Mouse (Mus musculus) small intestine, adult 10 weeks (tissue): ENCODE data around the gene Slc7a1. TPM values are rescaled to one million over a fixed set of nuclear protein-coding genes. Genes with fewer than 3 reads are reported as not detected.

Experiments used
- polyA plus RNA-seq: library from polyadenylated mRNA; stranded (reverse); fragments of 350-450 nt; fragmentation: Illumina TruSeq; extraction: RNeasy Lipid Tissue Mini Kit (QIAGEN cat#74804); gene quantifications from one replicate; pipeline ENCODE4 v1.2.3, GENCODE M21; 2014; ENCODE audit warnings: low replicate concordance

Gene Slc7a1
- 7.7 TPM for polyA plus RNA-seq

GRCm38 (mm10) chr5:148399660-148400443, at the start of gene Slc7a1:
Gene Slc7a1 (minus strand): TSS chr5:148399904.

Other genes starting within 250 kb of the Slc7a1 start
- gene Ubl3, start 152.9 kb upstream of the Slc7a1 start, polyA plus RNA-seq, result 85.8 TPM